Mouse (Mus musculus): ENCODE data around the gene Gramd1c. TPM values are rescaled to one million over a fixed set of nuclear protein-coding genes. Genes with fewer than 3 reads are reported as not detected.

Gramd1c gene
- polyA plus RNA-seq, 1 experiment: 0.62 TPM

DNA sequence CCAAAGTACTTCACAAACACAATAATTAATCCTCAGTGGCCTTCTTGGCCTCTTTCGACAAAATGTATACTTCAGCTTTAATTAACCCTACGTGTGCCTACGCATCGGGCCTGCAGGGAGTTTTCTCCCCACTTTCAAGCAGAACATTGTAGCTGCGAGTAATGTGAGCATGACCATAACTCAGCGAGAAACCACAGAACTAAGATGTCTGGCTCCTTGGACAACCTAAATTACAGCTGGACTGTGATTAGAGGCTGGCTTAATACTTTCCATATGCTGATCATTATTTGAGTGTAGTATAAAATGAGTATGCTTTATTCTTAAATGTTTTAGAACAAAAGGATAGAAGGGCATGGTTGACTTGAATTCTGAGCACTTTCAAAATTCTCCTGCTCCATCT is 9.9 kb downstream of the Gramd1c start:
- no peak for DNase-seq
- 89% methylated on average over 6 of the region's 6 CpGs for WGBS
- no peak for TF ChIP-seq POLR2A (IDR thresholded peaks at IDR 0.05; ENCODE audit: control insufficient read depth, extremely low read depth, insufficient read depth, low read length, poor library complexity)
- TF ChIP-seq CTCF (IDR thresholded peaks at IDR 0.05; ENCODE audit: borderline replicate concordance, control insufficient read depth, extremely low read depth, insufficient read depth, low read length, poor library complexity): no peak
- Histone ChIP-seq H3K27me3 (ENCODE audit: control insufficient read depth, insufficient read depth, low read length) (no peaks in the 10 kb centered on the region), H3K4me1 (replicated peaks; ENCODE audit: control insufficient read depth, insufficient read depth, low read length) (no peaks in the 10 kb centered on the region), H3K4me3 (ENCODE audit: control insufficient read depth, insufficient read depth, low read length) (no peak overlapping the region), H3K36me3 (ENCODE audit: control insufficient read depth, insufficient read depth, low read length) (no peaks in the 10 kb centered on the region), H3K27ac (ENCODE audit: control insufficient read depth, insufficient read depth, low read length) (no peak overlapping the region)

DNA sequence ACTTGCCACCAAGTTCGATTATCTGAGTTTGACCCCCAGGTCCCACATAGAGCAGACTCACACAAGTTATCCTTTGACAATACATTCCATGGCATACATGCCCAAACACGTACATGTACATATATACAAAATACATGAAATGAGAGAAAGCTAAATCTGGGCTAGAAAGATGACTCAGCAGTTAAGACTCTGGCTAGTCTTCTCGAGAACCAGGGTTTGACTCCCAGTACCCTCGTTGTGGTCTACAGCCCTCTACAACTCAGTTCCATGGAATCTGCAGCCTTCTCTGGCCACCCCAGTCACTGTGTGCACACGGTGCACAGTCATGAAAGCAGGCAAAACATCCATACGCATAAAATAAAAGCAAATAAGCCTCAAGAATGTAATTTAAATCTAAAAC is 10.8 kb downstream of the Gramd1c start:
- Histone ChIP-seq H3K27ac (ENCODE audit: control insufficient read depth, insufficient read depth, low read length) (no peak overlapping the region), H3K36me3 (ENCODE audit: control insufficient read depth, insufficient read depth, low read length) (no peaks in the 10 kb centered on the region), H3K4me1 (replicated peaks; ENCODE audit: control insufficient read depth, insufficient read depth, low read length) (no peaks in the 10 kb centered on the region), H3K4me3 (ENCODE audit: control insufficient read depth, insufficient read depth, low read length) (no peak overlapping the region), H3K27me3 (ENCODE audit: control insufficient read depth, insufficient read depth, low read length) (no peaks in the 10 kb centered on the region)
- DNase-seq: no peak
- TF ChIP-seq POLR2A (IDR thresholded peaks at IDR 0.05; ENCODE audit: control insufficient read depth, extremely low read depth, insufficient read depth, low read length, poor library complexity) (no peak), CTCF (IDR thresholded peaks at IDR 0.05; ENCODE audit: borderline replicate concordance, control insufficient read depth, extremely low read depth, insufficient read depth, low read length, poor library complexity) (no peak)
- 74% methylated on average over 6 of the region's 6 CpGs for WGBS

DNA sequence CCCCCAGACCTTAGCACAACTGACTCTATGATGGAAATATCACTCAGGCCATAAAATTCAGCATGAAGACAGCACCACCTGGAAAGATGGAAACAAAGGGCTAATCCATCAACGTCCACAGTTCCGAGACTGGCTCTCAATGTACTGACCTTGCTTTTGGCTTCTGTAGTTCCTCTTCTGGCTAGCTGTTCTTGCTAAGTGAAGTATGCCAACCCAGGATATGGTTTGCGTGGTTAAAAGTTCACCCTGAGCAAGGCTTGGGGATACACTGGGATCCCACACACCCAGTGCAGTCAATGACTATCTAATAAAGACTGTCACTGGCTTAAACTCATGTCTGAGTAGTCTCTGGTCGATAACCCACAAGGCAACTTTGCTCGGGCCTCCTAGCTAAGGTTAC is 13.0 kb downstream of the Gramd1c start:
- WGBS: 44% methylated on average over 5 of the region's 5 CpGs

DNA sequence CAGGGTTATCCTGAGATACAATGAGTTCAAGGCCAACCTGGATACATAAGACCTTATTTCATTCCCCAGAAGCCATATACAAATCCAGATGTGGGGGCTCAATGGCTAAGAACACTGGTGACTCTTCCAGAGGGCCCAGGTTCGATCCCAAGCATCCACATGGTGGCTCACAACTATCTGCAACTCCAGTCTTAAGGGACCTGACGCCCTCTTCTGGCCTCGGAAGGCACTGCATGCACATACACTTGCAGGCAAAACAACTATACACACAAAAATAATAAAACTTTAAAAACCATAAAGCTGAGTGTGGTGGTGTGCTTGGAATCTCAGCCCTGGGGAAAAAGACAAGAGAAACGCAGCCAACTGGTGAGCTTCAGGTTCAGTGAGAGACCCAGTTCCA is 24.0 kb downstream of the Gramd1c start:
- WGBS: 95% methylated on average over 4 of the region's 4 CpGs

More for the DNA sequence above, 13.0 kb downstream of the Gramd1c start:
- Histone ChIP-seq H3K4me3 (ENCODE audit: control insufficient read depth, insufficient read depth, low read length) (no peak overlapping the region), H3K4me1 (replicated peaks; ENCODE audit: control insufficient read depth, insufficient read depth, low read length) (no peaks in the 10 kb centered on the region), H3K27me3 (ENCODE audit: control insufficient read depth, insufficient read depth, low read length) (no peaks in the 10 kb centered on the region), H3K27ac (ENCODE audit: control insufficient read depth, insufficient read depth, low read length) (no peak overlapping the region), H3K36me3 (ENCODE audit: control insufficient read depth, insufficient read depth, low read length) (no peaks in the 10 kb centered on the region)
- TF ChIP-seq POLR2A (IDR thresholded peaks at IDR 0.05; ENCODE audit: control insufficient read depth, extremely low read depth, insufficient read depth, low read length, poor library complexity) (no peak), CTCF (IDR thresholded peaks at IDR 0.05; ENCODE audit: borderline replicate concordance, control insufficient read depth, extremely low read depth, insufficient read depth, low read length, poor library complexity) (no peak)
- no peak for DNase-seq

DNA sequence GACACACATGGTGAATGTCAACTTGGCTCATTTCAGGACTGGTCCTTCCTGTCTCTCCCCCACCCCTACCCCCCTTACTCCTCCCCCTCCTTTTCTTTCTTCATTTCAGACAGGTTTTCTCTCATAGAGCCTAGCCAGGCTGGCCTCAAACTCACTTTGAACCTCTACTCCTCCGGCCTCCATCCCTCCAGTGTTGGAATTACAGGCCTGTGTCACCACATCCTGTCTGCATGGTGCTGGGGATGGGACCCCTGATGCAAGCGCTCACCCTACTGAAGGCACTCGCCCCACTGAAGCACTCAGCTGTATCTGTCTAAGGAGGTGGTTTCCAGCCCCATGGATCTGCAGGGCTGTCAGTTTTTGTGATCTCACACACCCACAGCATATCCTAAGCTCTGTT is 27.9 kb downstream of the Gramd1c start:
- WGBS: 60% methylated on average over 3 of the region's 3 CpGs
- TF ChIP-seq POLR2A (IDR thresholded peaks at IDR 0.05; ENCODE audit: control insufficient read depth, extremely low read depth, insufficient read depth, low read length, poor library complexity) (no peak), CTCF (IDR thresholded peaks at IDR 0.05; ENCODE audit: borderline replicate concordance, control insufficient read depth, extremely low read depth, insufficient read depth, low read length, poor library complexity) (no peak)
- no peak overlapping the region for H3K4me3 ChIP-seq (ENCODE audit: control insufficient read depth, insufficient read depth, low read length)

More for the DNA sequence above, 24.0 kb downstream of the Gramd1c start:
- Histone ChIP-seq H3K36me3 (ENCODE audit: control insufficient read depth, insufficient read depth, low read length) (no peaks in the 10 kb centered on the region), H3K4me3 (ENCODE audit: control insufficient read depth, insufficient read depth, low read length) (no peak overlapping the region), H3K27ac (ENCODE audit: control insufficient read depth, insufficient read depth, low read length) (no peak overlapping the region), H3K27me3 (ENCODE audit: control insufficient read depth, insufficient read depth, low read length) (no peaks in the 10 kb centered on the region), H3K4me1 (replicated peaks; ENCODE audit: control insufficient read depth, insufficient read depth, low read length) (no peaks in the 10 kb centered on the region)
- TF ChIP-seq CTCF (IDR thresholded peaks at IDR 0.05; ENCODE audit: borderline replicate concordance, control insufficient read depth, extremely low read depth, insufficient read depth, low read length, poor library complexity) (no peak), POLR2A (IDR thresholded peaks at IDR 0.05; ENCODE audit: control insufficient read depth, extremely low read depth, insufficient read depth, low read length, poor library complexity) (no peak)
- DNase-seq: no peak

DNA sequence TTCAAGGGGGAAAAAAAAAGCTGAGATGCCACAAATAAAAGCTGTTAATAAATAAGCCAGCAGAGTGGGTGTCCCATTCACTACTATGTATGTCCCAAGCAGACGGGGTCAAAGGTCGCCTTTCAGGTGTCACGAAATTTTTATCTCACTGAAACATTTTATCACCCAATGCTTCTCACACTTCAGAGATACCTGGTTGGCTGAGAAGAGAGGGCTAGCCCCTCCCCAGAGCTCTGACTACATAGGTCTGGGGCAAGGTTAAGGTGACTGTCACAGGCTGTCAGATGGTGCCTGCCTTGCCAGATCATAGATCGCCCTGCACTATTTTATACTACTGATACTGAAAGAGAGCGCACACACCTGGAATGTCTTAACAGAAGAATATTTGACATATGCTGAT is 29.8 kb downstream of the Gramd1c start:
- DNase-seq: no peak
- WGBS: 94% methylated on average over 5 of the region's 5 CpGs
- no peaks in the 10 kb centered on the region for H3K4me1 ChIP-seq (replicated peaks; ENCODE audit: control insufficient read depth, insufficient read depth, low read length)

More for the DNA sequence above, 27.9 kb downstream of the Gramd1c start:
- Histone ChIP-seq H3K4me1 (replicated peaks; ENCODE audit: control insufficient read depth, insufficient read depth, low read length) (no peaks in the 10 kb centered on the region), H3K27ac (ENCODE audit: control insufficient read depth, insufficient read depth, low read length) (no peak overlapping the region), H3K27me3 (ENCODE audit: control insufficient read depth, insufficient read depth, low read length) (no peaks in the 10 kb centered on the region), H3K36me3 (ENCODE audit: control insufficient read depth, insufficient read depth, low read length) (no peaks in the 10 kb centered on the region)
- no peak for DNase-seq

DNA sequence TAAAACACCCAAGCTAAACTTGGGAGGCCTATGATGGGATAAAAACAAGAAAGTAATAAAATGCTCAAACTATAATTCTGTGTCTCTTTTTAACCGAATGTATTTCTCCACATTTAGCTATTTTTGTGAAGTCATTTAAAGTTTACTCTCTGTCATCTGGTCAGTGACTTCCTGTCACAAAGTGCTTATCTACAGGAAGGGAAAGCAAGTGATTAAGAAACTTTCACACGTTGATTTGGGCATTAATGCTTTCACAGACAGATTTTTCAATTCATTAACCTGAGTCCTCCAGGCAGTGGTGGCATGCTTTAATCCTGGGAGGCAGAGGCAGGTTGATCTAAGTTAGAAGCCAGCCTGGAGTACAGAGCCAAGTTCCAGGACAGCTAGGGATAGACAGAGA is 33.9 kb downstream of the Gramd1c start:
- Histone ChIP-seq H3K27me3 (ENCODE audit: control insufficient read depth, insufficient read depth, low read length) (no peaks in the 10 kb centered on the region), H3K4me3 (ENCODE audit: control insufficient read depth, insufficient read depth, low read length) (no peak overlapping the region), H3K36me3 (ENCODE audit: control insufficient read depth, insufficient read depth, low read length) (no peaks in the 10 kb centered on the region), H3K4me1 (replicated peaks; ENCODE audit: control insufficient read depth, insufficient read depth, low read length) (peaks cover 5% of the 10 kb centered on the region; the same call in 1 of the 2 replicates), H3K27ac (ENCODE audit: control insufficient read depth, insufficient read depth, low read length) (no peak overlapping the region)
- no peak for DNase-seq
- TF ChIP-seq POLR2A (IDR thresholded peaks at IDR 0.05; ENCODE audit: control insufficient read depth, extremely low read depth, insufficient read depth, low read length, poor library complexity) (no peak), CTCF (IDR thresholded peaks at IDR 0.05; ENCODE audit: borderline replicate concordance, control insufficient read depth, extremely low read depth, insufficient read depth, low read length, poor library complexity) (no peak)
- 11% methylated on average over 2 of the region's 2 CpGs for WGBS

More for the DNA sequence above, 29.8 kb downstream of the Gramd1c start:
- TF ChIP-seq POLR2A (IDR thresholded peaks at IDR 0.05; ENCODE audit: control insufficient read depth, extremely low read depth, insufficient read depth, low read length, poor library complexity) (no peak), CTCF (IDR thresholded peaks at IDR 0.05; ENCODE audit: borderline replicate concordance, control insufficient read depth, extremely low read depth, insufficient read depth, low read length, poor library complexity) (no peak)
- Histone ChIP-seq H3K36me3 (ENCODE audit: control insufficient read depth, insufficient read depth, low read length) (no peaks in the 10 kb centered on the region), H3K27me3 (ENCODE audit: control insufficient read depth, insufficient read depth, low read length) (no peaks in the 10 kb centered on the region), H3K27ac (ENCODE audit: control insufficient read depth, insufficient read depth, low read length) (no peak overlapping the region), H3K4me3 (ENCODE audit: control insufficient read depth, insufficient read depth, low read length) (no peak overlapping the region)
